Mouse (Mus musculus) right cerebral cortex, postnatal 14 days (tissue): Measurements from ENCODE around the gene Gnb5.

Experiments
- DNase-seq: peaks from one replicate; pipeline ENCODE4 v3.0.0; 2022

Gnb5 gene

GRCm38 (mm10) chr9:75306126-75306898, at the start of gene Gnb5:
TSS of gene Gnb5 (plus strand) at chr9:75306288.
- no peak for DNase-seq

DNA sequence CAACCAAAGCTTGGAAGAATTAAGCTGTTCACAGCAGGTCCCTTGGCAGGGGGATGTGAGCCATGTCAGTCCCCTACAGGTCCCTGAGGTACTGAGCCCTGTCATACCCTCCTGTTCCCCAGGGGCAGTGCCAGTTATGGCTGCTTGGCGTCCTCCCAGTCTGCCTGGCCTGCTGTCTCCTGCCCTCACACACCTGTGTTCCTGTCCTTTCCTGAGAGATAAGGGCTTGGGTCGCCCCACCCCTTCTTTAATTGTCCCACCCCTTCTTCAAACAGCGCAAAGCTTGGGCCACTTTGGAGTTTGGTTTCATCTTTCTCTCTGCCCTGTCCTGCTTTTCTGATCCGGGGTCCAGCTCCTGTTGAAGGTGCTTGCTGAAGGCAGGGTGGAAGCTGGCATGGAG, 47.3 kb upstream of the Gnb5 start:
- DNase-seq: no peak

- DNase-seq: no peak
Observed at GRCm38 (mm10) chr9:75259656-75260055, 46.4 kb upstream of the Gnb5 start.

GRCm38 (mm10) chr9:75261332-75261872, 44.7 kb upstream of the Gnb5 start:
- no peak for DNase-seq

DNA sequence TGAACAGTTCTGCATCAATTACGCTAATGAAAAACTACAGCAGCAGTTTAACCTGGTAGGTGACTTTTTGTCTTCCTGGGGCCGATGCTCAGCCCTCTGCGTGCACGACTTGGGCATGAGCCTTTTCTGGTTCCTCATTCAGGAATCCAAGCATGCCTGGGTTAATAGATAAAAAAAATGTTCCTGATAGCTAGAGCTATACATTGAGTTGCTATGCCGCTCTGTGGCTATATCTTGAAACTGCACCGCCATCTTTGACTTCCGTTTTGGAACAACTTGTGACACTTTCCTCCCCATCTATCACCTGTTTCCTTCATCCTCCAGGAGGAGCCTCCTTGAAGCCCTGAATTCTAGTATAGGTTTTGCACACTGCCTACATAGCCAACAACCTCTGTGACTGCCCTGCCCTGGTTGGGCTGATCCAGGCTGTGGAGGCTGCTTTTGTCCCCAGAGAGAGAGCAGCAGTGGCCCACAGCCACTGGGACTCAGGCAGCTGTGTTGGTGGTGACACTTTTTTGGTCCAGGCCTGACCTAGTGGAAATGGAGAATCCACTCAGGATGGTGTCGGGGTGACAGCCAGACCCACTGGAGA, 43.8 kb upstream of the Gnb5 start:
- DNase-seq: no peak

GRCm38 (mm10) chr9:75264008-75264718, 41.9 kb upstream of the Gnb5 start:
- DNase-seq: no peak

GRCm38 (mm10) chr9:75267147-75267546, 38.9 kb upstream of the Gnb5 start:
- DNase-seq: no peak

GRCm38 (mm10) chr9:75270382-75270781, 35.7 kb upstream of the Gnb5 start:
- no peak for DNase-seq

DNA sequence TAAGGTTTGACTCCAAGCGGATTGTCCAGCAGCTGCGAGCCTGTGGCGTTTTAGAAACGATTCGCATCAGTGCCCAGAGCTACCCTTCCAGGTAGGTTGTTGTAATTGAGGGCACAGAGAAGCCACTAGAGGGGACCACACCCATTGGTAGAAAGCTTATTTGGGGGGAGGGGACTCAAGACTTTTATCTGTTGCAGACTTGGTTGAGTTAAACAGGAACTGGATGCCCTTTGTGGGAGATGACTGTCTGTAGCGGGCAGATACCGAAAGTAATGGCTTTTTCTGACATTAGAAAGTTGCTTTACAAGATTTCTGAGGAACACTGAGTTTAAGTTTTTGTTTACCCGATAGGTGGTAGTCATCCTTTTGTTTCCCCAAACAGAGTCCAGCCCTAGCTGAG, 34.5 kb upstream of the Gnb5 start:
- no peak for DNase-seq

- DNase-seq: no peak
Observed at GRCm38 (mm10) chr9:75273646-75274045, 32.4 kb upstream of the Gnb5 start.

DNA sequence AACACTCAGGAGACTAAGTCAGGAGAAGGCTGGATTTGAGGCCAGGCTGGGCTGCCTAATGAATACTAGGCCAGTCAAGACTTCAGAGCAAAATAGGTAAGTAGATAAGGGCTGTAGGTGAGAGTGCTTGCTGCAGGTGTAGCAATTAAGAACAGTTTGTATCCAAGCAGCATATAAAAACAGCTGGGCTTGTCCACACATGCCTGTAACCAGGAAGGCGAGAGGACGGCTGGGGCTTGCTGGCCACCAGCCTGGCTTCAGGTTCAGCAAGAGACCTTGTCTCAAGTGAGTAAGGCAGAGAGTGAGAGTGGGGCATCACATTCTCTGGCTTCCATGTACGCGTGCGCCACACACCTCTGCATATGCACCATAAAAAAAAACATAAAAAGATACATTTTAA, 31.6 kb upstream of the Gnb5 start:
- DNase-seq: no peak

GRCm38 (mm10) chr9:75275051-75275450, 31.0 kb upstream of the Gnb5 start:
- no peak for DNase-seq

- DNase-seq: peak; percentile 53
Observed at GRCm38 (mm10) chr9:75280814-75281213, 25.3 kb upstream of the Gnb5 start.

- no peak for DNase-seq
Observed at GRCm38 (mm10) chr9:75282179-75282578, 23.9 kb upstream of the Gnb5 start.

GRCm38 (mm10) chr9:75282830-75283229, 23.3 kb upstream of the Gnb5 start:
- no peak for DNase-seq

DNA sequence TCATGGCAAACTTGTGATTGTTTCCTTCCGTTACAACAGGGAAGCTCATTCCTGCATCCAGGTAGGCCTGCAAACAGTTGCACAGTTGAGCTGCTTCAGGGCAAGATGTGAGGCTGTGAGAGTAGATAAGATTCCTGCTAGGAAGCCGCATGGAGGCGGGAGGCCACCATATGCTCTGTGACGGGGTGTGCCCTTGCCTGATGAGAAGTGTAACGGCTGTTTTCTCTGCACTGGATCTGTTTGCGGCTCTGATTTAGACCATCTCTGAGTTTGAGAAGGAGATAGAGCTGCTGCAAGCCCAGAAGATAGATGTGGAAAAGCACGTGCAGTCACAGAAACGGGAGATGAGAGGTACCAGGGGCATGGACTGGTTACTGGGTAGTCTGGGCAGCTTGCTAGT, 22.5 kb upstream of the Gnb5 start:
- DNase-seq: no peak

GRCm38 (mm10) chr9:75285363-75285762, 20.7 kb upstream of the Gnb5 start:
- no peak for DNase-seq

GRCm38 (mm10) chr9:75287636-75288035, 18.5 kb upstream of the Gnb5 start:
- no peak for DNase-seq

DNA sequence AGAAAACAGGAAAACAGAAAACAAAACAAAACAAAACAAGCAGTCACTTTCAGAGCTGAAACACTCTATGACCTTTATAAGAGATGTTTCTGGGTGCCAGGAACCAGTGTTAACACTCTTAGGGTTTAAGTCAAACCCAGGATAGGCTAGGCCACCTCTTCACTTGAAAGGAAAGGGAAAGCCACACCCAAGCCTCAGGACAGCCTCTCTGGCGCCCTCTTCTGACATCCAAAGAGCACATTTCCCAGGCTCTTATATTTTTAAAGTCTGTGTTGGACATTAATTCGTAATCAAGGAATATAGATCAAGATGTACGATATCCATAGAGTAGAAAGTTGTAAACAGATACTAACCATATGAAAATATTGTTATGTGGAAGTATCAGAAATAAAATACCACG, 16.5 kb upstream of the Gnb5 start:
- DNase-seq: no peak

DNA sequence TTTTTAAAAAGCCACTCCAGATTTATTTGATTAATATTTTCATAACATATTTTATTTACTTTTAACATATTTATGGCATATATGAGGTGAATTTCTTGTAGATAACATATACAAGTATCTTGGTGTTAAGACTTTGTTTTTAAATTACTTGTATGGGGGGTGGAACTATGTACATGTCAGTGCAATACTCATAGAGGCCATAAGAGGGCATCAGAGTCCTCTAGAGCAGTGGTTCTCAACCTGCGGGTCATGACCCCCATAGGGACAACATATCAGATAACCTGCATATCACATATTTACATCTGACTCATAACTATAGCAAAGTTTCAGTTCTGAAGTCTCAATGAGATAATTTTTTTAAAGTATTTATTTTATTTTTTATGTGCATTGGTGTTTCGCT, 6.7 kb upstream of the Gnb5 start:
- DNase-seq: no peak

- DNase-seq: no peak
Observed at GRCm38 (mm10) chr9:75303033-75303432, 3.1 kb upstream of the Gnb5 start.

GRCm38 (mm10) chr9:75303701-75304261, 2.3 kb upstream of the Gnb5 start:
- DNase-seq: no peak

DNA sequence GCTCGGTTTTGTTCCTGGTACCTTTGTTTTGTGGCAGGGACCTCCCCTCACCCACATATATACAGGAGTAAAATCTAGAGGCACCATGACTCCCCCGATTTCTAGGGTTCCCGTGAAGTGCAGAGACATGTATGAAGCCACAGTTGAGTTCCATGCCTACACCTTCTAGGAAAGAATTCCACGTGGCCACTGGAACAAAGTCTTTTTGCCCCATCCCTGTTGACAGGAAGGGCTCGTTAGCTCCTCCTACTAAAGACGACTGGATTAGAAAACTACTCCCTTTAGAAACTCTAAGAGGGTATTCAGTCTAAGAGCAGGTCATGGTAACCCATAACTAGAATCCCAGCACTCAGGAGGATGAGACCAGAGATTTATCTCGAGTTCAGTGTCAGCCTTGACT, 1.8 kb upstream of the Gnb5 start:
- DNase-seq: no peak

- no peak for DNase-seq
Observed at GRCm38 (mm10) chr9:75307015-75307414, 927 bp downstream of the Gnb5 start.
